Mouse (Mus musculus): ENCODE data around the gene Ltbp3.

- TF ChIP-seq CTCF (IDR thresholded peaks at IDR 0.05; ENCODE audit: control insufficient read depth, insufficient read depth, low read length) (no peak), POLR2A (IDR thresholded peaks at IDR 0.05; ENCODE audit: borderline replicate concordance, control insufficient read depth, low read depth, low read length) (no peak)
These were observed 6.4 kb upstream of the Ltbp3 start for GRCm38 (mm10) chr19:5734325-5734724.
